Mouse (Mus musculus) limb, embryonic 11.5 days (tissue): ENCODE measurements around the gene Tomm34. TPM values are rescaled to one million over a fixed set of nuclear protein-coding genes. Genes with fewer than 3 reads are reported as not detected.

ENCODE experiments used
- ATAC-seq: fragments of 200-750 bp; cut with Nextera tagmentation; 2 replicates; pipeline ENCODE4 v1.8.0; 2017; ENCODE audit warnings: low read depth; ENCODE audit not compliant: insufficient number of reproducible peaks, low FRiP score, low TSS enrichment
- DNase-seq: peaks from one replicate; pipeline ENCODE4 v3.0.0-alpha.2; 2015; ENCODE audit warnings: low spot score
- H3K27ac ChIP-seq: fragments of 300-500 bp; sonication (generic); replicated peaks from 2 replicates; pipeline ENCODE4 v1.5.1; 2014; ENCODE audit warnings: low read depth, mild to moderate bottlenecking, low read length
- H3K27me3 ChIP-seq: fragments of 300-500 bp; sonication (generic); 2 replicates; pipeline ENCODE4 v1.6.1; 2014; ENCODE audit warnings: mild to moderate bottlenecking, low read length, mixed read lengths; ENCODE audit not compliant: control insufficient read depth, insufficient read depth
- H3K36me3 ChIP-seq: fragments of 300-500 bp; sonication (generic); 2 replicates; pipeline ENCODE4 v1.6.1; 2014; ENCODE audit warnings: mild to moderate bottlenecking, low read length, moderate library complexity, mixed read lengths; ENCODE audit not compliant: control insufficient read depth, insufficient read depth
- H3K4me1 ChIP-seq: fragments of 300-500 bp; sonication (generic); 2 replicates; pipeline ENCODE4 v1.6.1; 2014; ENCODE audit warnings: low read length, mixed read lengths; ENCODE audit not compliant: control insufficient read depth, insufficient read depth
- H3K4me2 ChIP-seq: fragments of 300-500 bp; sonication (generic); 2 replicates; pipeline ENCODE4 v1.6.1; 2014; ENCODE audit warnings: low read depth, mild to moderate bottlenecking, moderate library complexity; ENCODE audit not compliant: severe bottlenecking
- H3K4me3 ChIP-seq: fragments of 300-500 bp; sonication (generic); 2 replicates; pipeline ENCODE4 v1.5.1; 2014; ENCODE audit warnings: low read depth, low read length
- H3K9ac ChIP-seq: fragments of 300-500 bp; sonication (generic); 2 replicates; pipeline ENCODE4 v1.6.1; 2014; ENCODE audit warnings: mild to moderate bottlenecking, low read length
- H3K9me3 ChIP-seq: fragments of 300-500 bp; sonication (generic); 2 replicates; pipeline ENCODE4 v1.6.1; 2016; ENCODE audit warnings: low read length; ENCODE audit not compliant: control insufficient read depth
- WGBS: fragments of 180-500 bp; shearing (Covaris S2); extraction: QIAGEN DNeasy Blood & Tissue Kit; methylation state at CpG from one replicate; pipeline ENCODE4 v1.1.7; 2014; 5-methylcytosine and 5-hydroxymethylcytosine counted together
- polyA plus RNA-seq: library from polyadenylated mRNA; unstranded; fragments of >200 nt; fragmentation: Nextera tagmentation; extraction: Ambion mirVana; gene quantifications from 2 replicates; pipeline ENCODE4 v1.2.1, GENCODE M21; 2014

The Tomm34 gene
- polyA plus RNA-seq, 1 experiment from 2014 or later, result 66.9 TPM

DNA sequence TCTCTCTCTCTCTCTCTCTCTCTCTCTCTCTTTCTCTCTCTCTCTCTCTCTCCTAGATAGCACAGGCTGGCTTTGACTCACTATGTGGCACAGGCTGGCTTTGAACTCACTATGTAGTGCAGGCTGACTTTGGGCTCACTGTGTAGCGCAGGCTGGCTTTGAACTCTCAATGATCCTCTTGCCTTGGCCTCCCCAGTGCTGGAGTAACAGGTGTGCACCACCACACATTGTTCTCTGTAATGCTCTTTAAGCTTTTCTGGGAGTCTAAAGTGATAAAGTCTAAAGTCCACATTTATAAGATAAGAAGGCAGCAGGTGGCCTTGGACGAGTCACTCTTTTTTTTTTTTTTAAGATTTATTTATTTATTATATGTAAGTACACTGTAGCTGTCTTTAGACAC lies 29.4 kb downstream of the Tomm34 start:
- Histone ChIP-seq H3K4me1 (no peaks in the 10 kb centered on the region), H3K4me3 (no peak overlapping the region), H3K9me3 (no peaks in the 10 kb centered on the region), H3K27me3 (no peaks in the 10 kb centered on the region), H3K27ac (no peak overlapping the region), H3K4me2 (no peak overlapping the region), H3K36me3 (no peaks in the 10 kb centered on the region), H3K9ac (no peak overlapping the region)
- DNase-seq, result no peak
- no peak for ATAC-seq
- 83% methylated on average over 2 of the region's 2 CpGs for WGBS

DNA sequence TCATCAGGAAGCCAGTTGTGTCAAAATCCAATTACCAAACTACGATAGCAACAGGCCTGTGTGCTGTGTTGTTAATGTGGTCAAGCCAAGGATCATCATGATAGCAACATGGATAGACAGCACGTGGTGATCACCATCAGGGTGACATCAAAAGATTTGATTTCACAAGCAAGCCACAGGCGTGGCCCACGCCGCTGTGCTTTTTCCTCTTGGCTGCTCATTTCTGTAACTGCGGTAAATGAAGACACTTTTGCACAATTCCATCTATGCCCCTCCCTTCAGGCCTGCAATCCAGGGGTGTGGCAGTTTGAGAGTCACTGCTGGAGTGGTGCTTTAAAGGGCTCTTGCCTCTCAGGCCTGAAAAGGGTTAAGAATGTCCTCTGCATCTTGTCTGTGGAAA lies 30.0 kb downstream of the Tomm34 start:
- ATAC-seq (no peak), DNase-seq (no peak)
- H3K9ac ChIP-seq, result no peak overlapping the region
- no peak overlapping the region for H3K4me3 ChIP-seq
- 89% methylated on average over 6 of the region's 6 CpGs for WGBS
- H3K27me3 ChIP-seq, result no peaks in the 10 kb centered on the region
- no peaks in the 10 kb centered on the region for H3K36me3 ChIP-seq
- no peaks in the 10 kb centered on the region for H3K9me3 ChIP-seq
- H3K27ac ChIP-seq, result no peak overlapping the region
- H3K4me2 ChIP-seq, result no peak overlapping the region
- H3K4me1 ChIP-seq, result no peaks in the 10 kb centered on the region

GRCm38 (mm10) chr2:164038407-164039028 lies 32.5 kb downstream of the Tomm34 start:
- H3K36me3 ChIP-seq, result no peaks in the 10 kb centered on the region
- WGBS, result 90% methylated on average over 1 of the region's 1 CpGs
- no peak overlapping the region for H3K4me3 ChIP-seq
- no peak for DNase-seq
- H3K27me3 ChIP-seq, result no peaks in the 10 kb centered on the region
- H3K27ac ChIP-seq, result no peak overlapping the region
- H3K4me2 ChIP-seq, result no peak overlapping the region
- H3K9ac ChIP-seq, result no peak overlapping the region
- H3K9me3 ChIP-seq, result no peaks in the 10 kb centered on the region
- no peak for ATAC-seq
- no peaks in the 10 kb centered on the region for H3K4me1 ChIP-seq

DNA sequence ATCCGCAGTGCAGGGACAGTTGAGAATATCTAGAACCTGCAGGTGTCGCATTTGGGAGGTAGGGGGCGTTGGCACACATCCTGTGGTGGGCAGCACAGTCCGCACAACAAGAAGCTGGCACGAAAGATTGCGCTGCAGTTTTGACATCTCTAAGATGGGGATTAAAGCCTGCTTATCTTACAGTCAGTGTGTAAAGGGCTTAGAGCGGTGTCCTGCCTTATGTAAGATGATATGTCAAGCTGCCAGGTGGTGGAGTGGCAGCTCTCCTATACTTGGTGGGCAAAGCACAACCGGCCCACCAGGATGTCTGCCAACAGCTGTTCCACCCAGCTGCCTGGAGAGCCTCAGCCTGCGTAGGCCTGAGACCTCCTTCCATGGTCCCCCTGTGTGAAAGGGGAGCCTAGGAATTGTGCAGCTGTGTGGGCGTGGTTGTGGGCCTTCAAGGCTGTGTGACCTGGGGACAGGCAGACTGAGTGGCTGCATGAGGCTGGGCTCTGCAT lies 34.4 kb downstream of the Tomm34 start:
- H3K27ac ChIP-seq, result no peak overlapping the region
- H3K4me3 ChIP-seq, result no peak overlapping the region
- no peak overlapping the region for H3K4me2 ChIP-seq
- peaks cover 2% of the 10 kb centered on the region; the same call in 1 of the 2 replicates for H3K9me3 ChIP-seq
- H3K9ac ChIP-seq, result no peak overlapping the region
- peak; percentile 34 for DNase-seq
- WGBS, result 53% methylated on average over 10 of the region's 10 CpGs
- H3K36me3 ChIP-seq, result no peaks in the 10 kb centered on the region
- H3K27me3 ChIP-seq, result no peaks in the 10 kb centered on the region
- no peaks in the 10 kb centered on the region for H3K4me1 ChIP-seq
- peak; percentile 85 for ATAC-seq

GRCm38 (mm10) chr2:164032973-164033372 lies 38.0 kb downstream of the Tomm34 start:
- no peaks in the 10 kb centered on the region for H3K27me3 ChIP-seq
- no peak overlapping the region for H3K4me3 ChIP-seq
- no peak overlapping the region for H3K9ac ChIP-seq
- ATAC-seq (no peak), DNase-seq (no peak)
- peaks cover 2% of the 10 kb centered on the region; the same call in 1 of the 2 replicates for H3K9me3 ChIP-seq
- no peak overlapping the region for H3K27ac ChIP-seq
- no peaks in the 10 kb centered on the region for H3K4me1 ChIP-seq
- no peaks in the 10 kb centered on the region for H3K36me3 ChIP-seq
- WGBS, result 87% methylated on average over 3 of the region's 3 CpGs
- H3K4me2 ChIP-seq, result no peak overlapping the region

GRCm38 (mm10) chr2:164031147-164031546 lies 39.8 kb downstream of the Tomm34 start:
- Histone ChIP-seq H3K36me3 (no peaks in the 10 kb centered on the region), H3K4me2 (no peak overlapping the region), H3K9me3 (peaks cover 2% of the 10 kb centered on the region; the same call in 1 of the 2 replicates), H3K4me3 (no peak overlapping the region), H3K27me3 (no peaks in the 10 kb centered on the region), H3K27ac (no peak overlapping the region), H3K4me1 (no peaks in the 10 kb centered on the region), H3K9ac (no peak overlapping the region)
- DNase-seq (no peak), ATAC-seq (no peak)
- WGBS, result 76% methylated on average over 10 of the region's 10 CpGs

DNA sequence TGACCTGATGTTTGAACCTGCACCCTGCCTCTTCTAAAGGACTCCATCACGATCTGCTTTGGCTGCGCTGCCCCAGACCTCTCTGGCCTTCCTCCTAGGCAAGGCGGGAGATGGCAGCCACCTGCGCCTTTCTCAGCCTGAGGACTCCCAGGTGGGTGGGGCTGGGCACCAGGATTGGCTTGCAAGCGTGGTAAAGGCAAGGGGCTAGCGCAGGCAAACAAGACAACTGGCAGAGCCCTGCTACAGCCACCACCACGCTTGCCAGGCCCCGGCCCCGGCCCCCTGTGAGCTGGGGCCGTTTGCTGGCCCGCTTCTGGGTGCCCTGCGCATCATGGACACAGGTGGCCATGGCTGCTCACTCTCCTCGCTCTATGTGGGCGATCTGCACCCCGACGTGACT lies 45.8 kb downstream of the Tomm34 start, which contains the start of gene Pabpc1l:
Pabpc1l (plus strand) TSS at position 301 of the 400 bp plus-strand sequence.
- H3K4me3 ChIP-seq, result no peak within 1 kb of the TSS
- no peaks in the 10 kb centered on the region for H3K4me1 ChIP-seq
- no peak within 1 kb of the TSS for H3K4me2 ChIP-seq
- H3K36me3 ChIP-seq, result no peaks in the 10 kb centered on the region
- H3K9me3 ChIP-seq, result no peaks in the 10 kb centered on the region
- no peak for ATAC-seq
- DNase-seq, result no peak
- H3K27ac ChIP-seq, result no peak within 1 kb of the TSS
- 82% methylated on average over 16 of the region's 16 CpGs for WGBS
- H3K27me3 ChIP-seq, result no peaks in the 10 kb centered on the region
- H3K9ac ChIP-seq, result no peak within 1 kb of the TSS

- Histone ChIP-seq H3K9me3 (no peaks in the 10 kb centered on the region), H3K27me3 (no peaks in the 10 kb centered on the region), H3K4me1 (no peaks in the 10 kb centered on the region), H3K36me3 (peaks cover 11% of the 10 kb centered on the region; the same call in 1 of the 2 replicates), H3K9ac (no peak overlapping the region), H3K4me2 (no peak overlapping the region), H3K4me3 (no peak overlapping the region), H3K27ac (no peak overlapping the region)
- WGBS, result 64% methylated on average over 2 of the region's 2 CpGs
- no peak for ATAC-seq
- DNase-seq, result no peak
Measured at GRCm38 (mm10) chr2:164022104-164022503, 48.9 kb downstream of the Tomm34 start.

- Histone ChIP-seq H3K4me1 (no peaks in the 10 kb centered on the region), H3K36me3 (peaks cover 20% of the 10 kb centered on the region; the same call in 1 of the 2 replicates), H3K4me3 (no peak overlapping the region), H3K9me3 (no peaks in the 10 kb centered on the region), H3K4me2 (no peak overlapping the region), H3K9ac (no peak overlapping the region), H3K27me3 (no peaks in the 10 kb centered on the region), H3K27ac (no peak overlapping the region)
- WGBS, result 84% methylated on average over 4 of the region's 4 CpGs
- no peak for ATAC-seq
- no peak for DNase-seq
Measured at GRCm38 (mm10) chr2:164019943-164020342, 51.0 kb downstream of the Tomm34 start.
